Mouse (Mus musculus) C2C12 (cell line): ENCODE measurements around the gene Lrmda. TPM values are rescaled to one million over a fixed set of nuclear protein-coding genes. Genes with fewer than 3 reads are reported as not detected.

Experiments used
- H3K27me3 ChIP-seq: one replicate; pipeline ENCODE4 v1.6.1; 2011; ENCODE audit not compliant: control insufficient read depth, insufficient read depth, insufficient read length
- H3K36me3 ChIP-seq: one replicate; pipeline ENCODE4 v1.6.1; 2011; ENCODE audit not compliant: control insufficient read depth, insufficient read depth
- H3K4me3 ChIP-seq: one replicate; pipeline ENCODE4 v1.5.1; 2011; ENCODE audit warnings: mild to moderate bottlenecking, control low read depth; ENCODE audit not compliant: poor library complexity, insufficient read depth, severe bottlenecking
- H3K79me2 ChIP-seq: one replicate; pipeline ENCODE4 v1.6.1; 2011; ENCODE audit not compliant: control insufficient read depth, insufficient read depth
- H3K79me3 ChIP-seq: one replicate; pipeline ENCODE4 v1.6.1; 2011; ENCODE audit warnings: low read depth, control low read depth
- H3ac ChIP-seq: one replicate; pipeline ENCODE3; 2011; ENCODE audit warnings: low read depth; ENCODE audit not compliant: control insufficient read depth, insufficient read length
- CEBPB ChIP-seq: IDR thresholded peaks from one replicate; pipeline ENCODE4 v1.6.1; 2011; ENCODE audit warnings: low read depth, mild to moderate bottlenecking, control low read depth, moderate library complexity
- CTCF ChIP-seq: IDR thresholded peaks from one replicate; pipeline ENCODE4 v1.5.1; 2011; ENCODE audit not compliant: control insufficient read depth, insufficient read depth, insufficient read length
- FOSL1 ChIP-seq: IDR thresholded peaks from one replicate; pipeline ENCODE4 v1.8.0; 2011; ENCODE audit warnings: mild to moderate bottlenecking, low read length; ENCODE audit not compliant: poor library complexity, insufficient read depth, severe bottlenecking
- MAX ChIP-seq: IDR thresholded peaks from one replicate; pipeline ENCODE4 v1.6.1; 2011; ENCODE audit warnings: mild to moderate bottlenecking, control low read depth
- MYOD1 ChIP-seq: IDR thresholded peaks from one replicate; pipeline ENCODE4 v1.6.1; 2011; ENCODE audit warnings: low read depth; ENCODE audit not compliant: control insufficient read depth, insufficient read length
- MYOG ChIP-seq: IDR thresholded peaks from one replicate; pipeline ENCODE4 v1.6.1; 2011; ENCODE audit not compliant: control insufficient read depth, insufficient read length; ENCODE audit errors: extremely low read depth
- USF1 ChIP-seq: IDR thresholded peaks from one replicate; pipeline ENCODE4 v1.6.1; 2011; ENCODE audit warnings: low read depth, mild to moderate bottlenecking, control low read depth, moderate library complexity
- polyA plus RNA-seq: library from polyadenylated mRNA; unstranded; fragments of >200 nt; fragmentation: generic; extraction: Trizol; gene quantifications from one replicate; pipeline ENCODE4 v1.2.1, GENCODE M21; 2012; ENCODE audit warnings: missing spikeins

Gene Lrmda
- polyA plus RNA-seq, 1 experiment = not detected

DNA sequence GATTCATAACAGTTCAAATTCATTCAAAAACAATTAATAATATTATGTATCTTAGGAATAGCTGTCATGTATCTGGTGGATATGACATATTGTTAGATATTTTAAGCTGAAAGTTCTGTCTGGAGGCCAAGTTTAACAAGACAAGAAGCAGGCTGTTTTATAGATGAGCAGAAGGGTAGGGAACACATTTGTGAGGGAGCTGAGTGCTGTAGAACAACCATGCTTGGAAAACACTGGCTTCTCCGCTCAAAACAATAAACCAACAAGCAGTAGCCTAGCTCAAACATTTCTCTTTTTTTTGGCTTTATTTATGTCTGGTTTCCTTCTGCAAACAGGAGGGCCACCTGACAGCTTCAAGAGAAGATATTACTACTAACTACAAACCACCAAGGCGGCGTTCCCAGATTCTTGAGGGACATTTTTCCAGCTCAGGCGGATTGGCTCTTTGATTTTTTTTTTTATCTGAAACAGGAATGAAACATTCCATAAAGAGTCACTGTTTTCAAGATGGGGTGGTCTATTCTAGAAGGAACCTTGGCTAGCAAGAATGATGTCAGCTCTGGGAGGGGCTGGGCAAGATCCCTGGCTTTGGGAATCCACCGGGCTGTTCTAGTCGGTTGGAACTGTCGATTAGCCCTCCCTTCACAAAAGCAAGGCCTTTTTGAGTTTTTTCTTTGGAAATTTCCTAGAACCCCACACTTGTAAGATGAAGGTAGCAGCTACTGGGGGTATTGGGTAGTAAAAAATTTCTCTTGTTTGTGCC is 304.2 kb downstream of the Lrmda start:
- H3K4me3 ChIP-seq = no peak overlapping the region
- H3K27me3 ChIP-seq = no peaks in the 10 kb centered on the region
- H3K79me2 ChIP-seq = no peaks in the 10 kb centered on the region
- H3K79me3 ChIP-seq = no peaks in the 10 kb centered on the region
- no peak for TF ChIP-seq USF1
- no peak overlapping the region for H3ac ChIP-seq
- H3K36me3 ChIP-seq = no peaks in the 10 kb centered on the region

DNA sequence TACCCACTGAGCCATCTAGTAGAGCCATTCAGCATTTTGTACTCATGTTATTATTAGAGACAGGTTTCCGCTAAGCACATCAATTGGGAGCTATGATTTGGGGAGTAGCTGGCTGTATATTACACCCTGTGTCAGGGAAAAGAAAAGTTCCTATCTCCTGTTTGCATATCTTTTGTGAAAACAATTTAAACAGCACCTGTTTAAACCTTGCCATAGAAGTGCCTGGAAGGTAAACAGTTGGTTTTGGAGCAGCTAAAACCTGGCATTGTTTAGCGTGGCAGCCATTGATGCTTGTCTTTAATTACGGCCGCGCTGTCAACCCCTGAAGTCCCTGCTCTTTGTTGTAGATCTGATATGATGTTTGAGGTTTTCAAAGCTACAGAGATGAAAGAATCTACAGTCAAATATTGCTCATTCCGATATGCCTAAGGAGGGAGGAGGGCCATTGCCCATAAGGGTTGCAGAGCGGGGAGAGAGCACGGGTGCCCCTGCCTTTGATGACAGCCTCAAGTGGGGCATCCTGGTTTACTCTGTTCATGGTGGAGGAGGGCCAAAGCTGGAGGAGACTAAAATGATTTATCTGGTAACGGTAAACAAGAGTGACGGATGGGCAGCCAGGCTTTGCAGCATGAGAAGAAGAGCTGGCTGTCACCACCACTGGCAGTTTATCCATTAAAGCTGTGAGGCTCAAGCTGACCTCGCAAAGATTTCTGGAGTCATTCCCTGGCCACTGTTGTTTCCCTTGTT is 306.9 kb downstream of the Lrmda start:
- Histone ChIP-seq H3K36me3 (no peaks in the 10 kb centered on the region), H3K27me3 (no peaks in the 10 kb centered on the region), H3K79me3 (no peaks in the 10 kb centered on the region), H3K79me2 (no peaks in the 10 kb centered on the region), H3ac (no peak overlapping the region), H3K4me3 (no peak overlapping the region)
- TF ChIP-seq MYOD1 (no peak), CTCF (no peak), FOSL1 (no peak), CEBPB (no peak), MAX (no peak), USF1 (no peak), MYOG (no peak)

DNA sequence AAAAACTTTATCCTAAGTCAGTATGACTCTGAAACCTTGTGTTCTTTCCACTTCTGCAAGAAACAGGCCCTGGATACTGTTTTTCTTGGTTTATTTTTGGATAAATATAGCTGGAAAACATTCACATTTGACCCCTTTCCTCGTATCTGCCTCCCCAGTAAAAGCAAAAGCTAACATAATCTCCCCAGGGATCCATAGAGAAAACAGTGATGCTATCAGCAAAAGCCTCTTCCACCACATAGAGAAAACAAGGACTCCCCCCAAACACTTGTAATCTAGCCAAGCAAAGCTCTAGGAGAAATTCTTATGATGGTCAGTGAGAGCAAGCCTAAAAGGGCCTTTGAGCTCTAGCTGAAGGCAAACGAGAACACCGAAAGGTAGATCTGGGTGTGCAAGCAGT is 309.7 kb downstream of the Lrmda start:
- H3K79me3 ChIP-seq = no peaks in the 10 kb centered on the region
- no peaks in the 10 kb centered on the region for H3K27me3 ChIP-seq

DNA sequence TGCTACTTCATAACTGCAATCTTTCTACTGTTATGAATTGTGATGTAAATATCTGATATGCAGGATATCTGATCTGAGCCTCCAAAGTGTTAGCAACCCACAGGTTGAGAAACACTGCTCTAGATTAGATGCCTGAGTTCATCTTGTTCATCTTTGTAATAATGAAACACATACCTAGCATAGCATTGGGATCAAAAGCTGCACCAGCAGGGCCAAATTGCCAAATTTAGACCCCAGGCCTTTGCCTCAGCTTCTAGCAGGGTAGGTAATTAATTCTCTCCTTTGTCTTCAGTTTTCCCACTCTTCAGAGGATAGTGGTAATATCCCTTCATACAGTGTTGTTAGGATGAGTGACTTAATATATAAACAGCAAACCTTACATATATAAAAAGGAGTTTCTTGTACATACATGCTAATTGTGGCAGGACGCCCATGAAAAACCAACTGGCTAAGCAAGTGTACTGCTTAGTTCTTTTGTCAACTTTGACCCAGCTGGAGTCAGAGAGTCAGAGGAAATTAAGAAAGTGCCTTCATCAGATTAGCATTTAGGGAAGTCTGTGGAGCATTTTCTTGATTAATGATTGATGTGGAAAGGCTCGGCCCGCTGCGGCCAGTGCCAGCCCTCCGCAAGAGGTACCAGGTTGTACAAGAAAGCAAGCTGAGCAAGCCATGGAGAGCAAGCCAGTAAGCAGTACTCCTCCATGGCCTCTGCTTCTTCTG is 315.7 kb downstream of the Lrmda start:
- no peak for TF ChIP-seq CTCF
- no peak for TF ChIP-seq MYOD1
- no peak for TF ChIP-seq CEBPB
- no peak for TF ChIP-seq MYOG
- TF ChIP-seq FOSL1 = no peak
- Histone ChIP-seq H3K79me3 (no peaks in the 10 kb centered on the region), H3K4me3 (no peak overlapping the region), H3K79me2 (no peaks in the 10 kb centered on the region), H3ac (no peak overlapping the region), H3K27me3 (no peaks in the 10 kb centered on the region), H3K36me3 (no peaks in the 10 kb centered on the region)

More for the DNA sequence above, 309.7 kb downstream of the Lrmda start:
- no peaks in the 10 kb centered on the region for H3K36me3 ChIP-seq
- no peak overlapping the region for H3ac ChIP-seq
- TF ChIP-seq CEBPB = no peak
- no peak for TF ChIP-seq USF1
- no peak for TF ChIP-seq MYOD1
- TF ChIP-seq MYOG = no peak
- no peak for TF ChIP-seq CTCF
- TF ChIP-seq MAX = no peak
- TF ChIP-seq FOSL1 = no peak
- H3K79me2 ChIP-seq = no peaks in the 10 kb centered on the region
- H3K4me3 ChIP-seq = no peak overlapping the region

DNA sequence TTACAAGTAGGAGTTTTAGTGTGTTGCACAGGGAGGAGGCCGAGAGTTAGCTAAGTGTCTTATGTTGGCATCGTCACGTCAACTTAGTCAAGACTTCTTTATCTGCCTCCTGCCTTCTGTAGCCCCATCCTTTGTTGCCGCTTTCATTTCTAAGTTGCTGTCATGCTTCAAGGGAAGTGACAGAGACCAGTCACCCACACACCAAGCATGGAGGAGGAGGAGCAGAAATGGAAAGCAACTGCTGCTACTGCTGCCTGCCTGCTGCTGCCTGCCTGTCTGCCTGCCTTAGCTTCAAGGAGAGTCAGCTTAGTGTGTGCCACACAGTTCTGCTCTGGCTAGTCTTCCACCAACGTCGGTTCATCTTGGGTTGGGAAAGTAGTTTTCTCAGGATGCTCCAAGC is 319.7 kb downstream of the Lrmda start:
- Histone ChIP-seq H3K79me3 (no peaks in the 10 kb centered on the region), H3K36me3 (no peaks in the 10 kb centered on the region), H3ac (no peak overlapping the region), H3K27me3 (no peaks in the 10 kb centered on the region), H3K79me2 (no peaks in the 10 kb centered on the region), H3K4me3 (no peak overlapping the region)
- TF ChIP-seq USF1 = no peak
- no peak for TF ChIP-seq MYOD1
- no peak for TF ChIP-seq MAX
- TF ChIP-seq CTCF = no peak
- no peak for TF ChIP-seq FOSL1
- no peak for TF ChIP-seq CEBPB
